Mouse (Mus musculus): Measurements from ENCODE around the gene H2al1n.
"Not testable (repeated sequence)": the region's sequence is repeated elsewhere in the genome, so short reads cannot be mapped to it uniquely, and the experiment has no call there.

H2al1n gene

DNA sequence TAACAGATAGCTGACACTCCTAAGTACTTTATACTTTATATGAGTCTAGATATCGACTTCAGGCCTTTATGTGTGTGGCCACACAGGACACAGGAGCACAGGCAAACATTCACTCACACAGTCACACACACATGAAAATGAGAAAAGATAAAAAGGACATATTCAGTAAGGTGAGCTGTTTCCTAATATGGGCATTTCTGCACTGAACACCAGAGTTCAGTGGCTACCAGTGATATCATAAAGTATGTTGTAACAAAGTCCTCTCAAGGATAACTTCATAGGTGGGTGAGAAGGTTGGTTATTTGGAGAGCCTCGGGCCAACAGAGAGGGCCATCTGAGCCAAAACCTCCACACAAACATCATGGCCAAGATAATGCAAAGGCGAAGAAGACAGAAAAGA, at the start of gene H2al1n:
TSS of gene H2al1n (plus strand) at position 301 of the 400 bp plus-strand sequence.
- DNase-seq (ENCODE audit: low spot score in 2 of 2), result not testable (repeated sequence)

DNA sequence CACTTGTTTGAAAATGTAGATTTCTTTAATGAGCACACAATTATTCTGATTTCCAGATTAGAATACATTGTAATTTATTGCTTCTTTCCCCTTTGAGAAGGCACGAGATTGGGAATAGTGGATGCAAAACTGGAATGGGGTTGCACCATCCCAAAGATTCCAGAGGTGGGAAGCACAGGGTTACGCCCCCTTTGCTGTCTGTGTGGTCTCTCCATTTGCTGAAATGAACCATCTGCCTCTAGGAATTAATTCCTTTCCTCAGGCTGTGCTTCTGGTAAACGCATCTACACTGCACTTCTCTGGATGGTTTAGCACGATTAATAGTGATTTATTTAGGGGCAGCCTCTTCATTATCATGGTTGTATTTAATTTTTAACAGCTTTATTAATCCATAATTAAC, 11.7 kb upstream of the H2al1n start:
- no peak for DNase-seq (ENCODE audit: low spot score in 2 of 2)

- DNase-seq (ENCODE audit: low spot score in 2 of 2), result peak; percentile 10 to 24
These were observed 4.7 kb upstream of the H2al1n start for GRCm38 (mm10) chrX:14206112-14206875.

- no peak for DNase-seq (ENCODE audit: low spot score in 2 of 2)
These were observed 18.3 kb downstream of the H2al1n start for GRCm38 (mm10) chrX:14229218-14229617.

DNA sequence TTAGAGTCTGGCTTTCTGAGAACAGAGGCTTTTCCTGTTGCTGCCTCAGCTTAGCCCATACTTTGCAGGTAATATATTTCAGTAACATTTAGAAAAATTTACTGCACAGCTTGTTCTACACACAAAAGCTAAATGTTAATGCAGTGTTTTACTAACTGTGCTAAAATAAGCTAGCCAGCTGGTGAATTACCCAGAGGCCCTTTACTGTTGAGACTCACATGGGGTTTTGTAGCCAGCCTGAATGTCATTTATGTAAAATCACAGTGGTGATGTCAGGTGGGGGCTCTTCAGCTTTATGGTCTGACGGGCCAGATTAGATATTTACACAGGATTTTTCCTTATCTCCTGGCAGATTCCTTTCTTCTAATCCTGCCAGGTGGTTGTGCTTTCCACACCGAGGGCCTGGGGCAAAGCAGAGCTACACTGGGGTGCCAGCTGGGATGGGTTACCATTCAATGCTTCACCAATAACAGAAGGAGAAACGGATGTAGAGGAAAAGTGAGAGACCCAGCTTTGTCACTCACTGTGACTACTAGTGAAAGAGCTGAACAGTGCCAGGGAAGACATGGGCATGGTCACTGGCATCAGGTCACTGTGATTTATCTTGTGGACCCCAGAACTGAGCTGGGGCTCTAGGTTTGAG, 48.8 kb downstream of the H2al1n start:
- no peak for DNase-seq (ENCODE audit: low spot score in 2 of 2)

Measured in frontal cortex, postnatal 14 days (tissue).